Mouse (Mus musculus) midbrain, embryonic 14.5 days (tissue): ENCODE data around the gene Pde3a. TPM values are rescaled to one million over a fixed set of nuclear protein-coding genes. Genes with fewer than 3 reads are reported as not detected.
A peak's percentile ranks its signal among the peaks of the same experiment; 100 is the strongest.

ENCODE experiments used
- ATAC-seq: fragments of 200-750 bp; cut with Nextera tagmentation; 2 replicates; pipeline ENCODE4 v1.8.0; 2017; ENCODE audit warnings: moderate number of reproducible peaks, moderate library complexity; ENCODE audit not compliant: low FRiP score, low TSS enrichment
- DNase-seq: peaks from one replicate; pipeline ENCODE4 v3.0.0-alpha.2; 2015
- H3K27ac ChIP-seq: fragments of 300-500 bp; sonication (generic); replicated peaks from 2 replicates; pipeline ENCODE4 v1.5.1; 2014; ENCODE audit warnings: mild to moderate bottlenecking, low read depth, low read length, moderate library complexity
- H3K27me3 ChIP-seq: fragments of 300-500 bp; sonication (generic); 2 replicates; pipeline ENCODE4 v1.6.1; 2014; ENCODE audit warnings: low read length, control low read depth, mixed read lengths; ENCODE audit not compliant: control insufficient read depth, insufficient read depth
- H3K36me3 ChIP-seq: fragments of 300-500 bp; sonication (generic); 2 replicates; pipeline ENCODE4 v1.6.1; 2014; ENCODE audit warnings: low read length, control low read depth; ENCODE audit not compliant: control insufficient read depth, insufficient read depth
- H3K4me1 ChIP-seq: fragments of 300-500 bp; sonication (generic); 2 replicates; pipeline ENCODE4 v1.6.1; 2014; ENCODE audit warnings: mild to moderate bottlenecking, antibody characterized with exemption, low read length, control low read depth; ENCODE audit not compliant: control insufficient read depth, insufficient read depth
- H3K4me2 ChIP-seq: fragments of 300-500 bp; sonication (generic); 2 replicates; pipeline ENCODE4 v1.6.1; 2014; ENCODE audit warnings: mild to moderate bottlenecking, low read length, moderate library complexity
- H3K4me3 ChIP-seq: fragments of 300-500 bp; sonication (generic); replicated peaks from 2 replicates; pipeline ENCODE4 v1.5.1; 2014; ENCODE audit warnings: low read depth, low read length
- H3K9ac ChIP-seq: fragments of 300-500 bp; sonication (generic); replicated peaks from 2 replicates; pipeline ENCODE4 v1.6.1; 2014; ENCODE audit warnings: mild to moderate bottlenecking, low read length, moderate library complexity
- H3K9me3 ChIP-seq: fragments of 300-500 bp; sonication (generic); 2 replicates; pipeline ENCODE4 v1.6.1; 2016; ENCODE audit warnings: low read length, control low read depth, mixed read lengths; ENCODE audit not compliant: control insufficient read depth
- WGBS: fragments of 180-500 bp; shearing (Covaris S2); extraction: QIAGEN DNeasy Blood & Tissue Kit; methylation state at CpG from one replicate; pipeline ENCODE4 v1.1.7; 2014; 5-methylcytosine and 5-hydroxymethylcytosine counted together
- polyA plus RNA-seq: library from polyadenylated mRNA; unstranded; fragments of >200 nt; fragmentation: Nextera tagmentation; extraction: Ambion mirVana; gene quantifications from 2 replicates; pipeline ENCODE4 v1.2.1, GENCODE M21; 2014

The Pde3a gene
- polyA plus RNA-seq, 1 experiment from 2014 or later, result 3.1 TPM

- H3K4me1 ChIP-seq, result no peaks in the 10 kb centered on the region
- H3K27me3 ChIP-seq, result no peaks in the 10 kb centered on the region
- H3K4me2 ChIP-seq, result no peak overlapping the region
- H3K36me3 ChIP-seq, result no peaks in the 10 kb centered on the region
- no peaks in the 10 kb centered on the region for H3K9me3 ChIP-seq
- no peak for ATAC-seq
- no peak overlapping the region for H3K9ac ChIP-seq
- 97% methylated on average over 4 of the region's 4 CpGs for WGBS
- H3K27ac ChIP-seq, result no peak overlapping the region
- DNase-seq, result no peak
- H3K4me3 ChIP-seq, result no peak overlapping the region
Observed at GRCm38 (mm10) chr6:141408758-141409157, 159.7 kb downstream of the Pde3a start.

DNA sequence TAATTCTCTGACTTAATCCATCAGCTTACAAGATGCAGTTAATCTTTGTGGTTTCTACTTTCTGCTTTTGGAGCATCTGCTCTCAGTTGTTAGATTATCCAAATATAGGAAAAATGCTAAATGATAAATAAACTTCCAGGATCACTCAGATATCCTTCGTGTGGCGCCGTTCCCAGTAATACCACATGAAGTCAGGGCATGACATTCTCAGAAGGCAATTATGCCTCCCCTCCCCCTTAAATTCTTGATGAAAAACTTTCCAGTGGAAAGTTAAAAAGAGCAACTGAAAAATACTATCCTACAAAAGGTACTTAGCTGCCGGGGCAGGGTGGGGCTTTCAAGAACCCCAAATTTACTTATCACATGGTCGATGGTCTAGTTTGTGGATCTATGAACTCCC is 161.8 kb downstream of the Pde3a start:
- WGBS, result 92% methylated on average over 5 of the region's 5 CpGs

GRCm38 (mm10) chr6:141425114-141425513 is 176.0 kb downstream of the Pde3a start:
- Histone ChIP-seq H3K27ac (no peak overlapping the region), H3K4me2 (no peak overlapping the region), H3K4me3 (no peak overlapping the region), H3K9ac (no peak overlapping the region), H3K36me3 (no peaks in the 10 kb centered on the region), H3K4me1 (no peaks in the 10 kb centered on the region), H3K27me3 (no peaks in the 10 kb centered on the region), H3K9me3 (no peaks in the 10 kb centered on the region)
- WGBS, result 89% methylated on average over 6 of the region's 6 CpGs
- no peak for ATAC-seq
- DNase-seq, result no peak

More for the DNA sequence above, 161.8 kb downstream of the Pde3a start:
- DNase-seq, result no peak
- Histone ChIP-seq H3K27me3 (no peaks in the 10 kb centered on the region), H3K27ac (no peak overlapping the region), H3K9me3 (no peaks in the 10 kb centered on the region), H3K4me1 (no peaks in the 10 kb centered on the region), H3K9ac (no peak overlapping the region), H3K36me3 (no peaks in the 10 kb centered on the region), H3K4me3 (no peak overlapping the region), H3K4me2 (no peak overlapping the region)
- no peak for ATAC-seq

GRCm38 (mm10) chr6:141428587-141428986 is 179.5 kb downstream of the Pde3a start:
- no peaks in the 10 kb centered on the region for H3K4me1 ChIP-seq
- no peaks in the 10 kb centered on the region for H3K9me3 ChIP-seq
- ATAC-seq (no peak), DNase-seq (no peak)
- no peak overlapping the region for H3K4me3 ChIP-seq
- no peaks in the 10 kb centered on the region for H3K36me3 ChIP-seq
- no peak overlapping the region for H3K27ac ChIP-seq
- no peaks in the 10 kb centered on the region for H3K27me3 ChIP-seq
- WGBS, result 83% methylated on average over 4 of the region's 4 CpGs
- H3K4me2 ChIP-seq, result no peak overlapping the region
- H3K9ac ChIP-seq, result no peak overlapping the region

GRCm38 (mm10) chr6:141430134-141430533 is 181.1 kb downstream of the Pde3a start:
- Histone ChIP-seq H3K4me2 (no peak overlapping the region), H3K27me3 (no peaks in the 10 kb centered on the region), H3K9me3 (no peaks in the 10 kb centered on the region), H3K27ac (no peak overlapping the region), H3K4me1 (peaks cover 5% of the 10 kb centered on the region; the same call in 1 of the 2 replicates), H3K9ac (no peak overlapping the region), H3K36me3 (no peaks in the 10 kb centered on the region), H3K4me3 (no peak overlapping the region)
- WGBS, result 95% methylated on average over 1 of the region's 1 CpGs
- ATAC-seq (no peak), DNase-seq (no peak)

- H3K4me2 ChIP-seq, result no peak overlapping the region
- no peak overlapping the region for H3K27ac ChIP-seq
- H3K4me3 ChIP-seq, result no peak overlapping the region
- no peak for ATAC-seq
- H3K27me3 ChIP-seq, result no peaks in the 10 kb centered on the region
- WGBS, result 93% methylated on average over 13 of the region's 13 CpGs
- DNase-seq, result no peak
- no peak overlapping the region for H3K9ac ChIP-seq
- H3K4me1 ChIP-seq, result peaks cover 5% of the 10 kb centered on the region; the same call in 1 of the 2 replicates
- H3K36me3 ChIP-seq, result no peaks in the 10 kb centered on the region
- H3K9me3 ChIP-seq, result no peaks in the 10 kb centered on the region
Observed at GRCm38 (mm10) chr6:141432271-141432974, 183.4 kb downstream of the Pde3a start.

DNA sequence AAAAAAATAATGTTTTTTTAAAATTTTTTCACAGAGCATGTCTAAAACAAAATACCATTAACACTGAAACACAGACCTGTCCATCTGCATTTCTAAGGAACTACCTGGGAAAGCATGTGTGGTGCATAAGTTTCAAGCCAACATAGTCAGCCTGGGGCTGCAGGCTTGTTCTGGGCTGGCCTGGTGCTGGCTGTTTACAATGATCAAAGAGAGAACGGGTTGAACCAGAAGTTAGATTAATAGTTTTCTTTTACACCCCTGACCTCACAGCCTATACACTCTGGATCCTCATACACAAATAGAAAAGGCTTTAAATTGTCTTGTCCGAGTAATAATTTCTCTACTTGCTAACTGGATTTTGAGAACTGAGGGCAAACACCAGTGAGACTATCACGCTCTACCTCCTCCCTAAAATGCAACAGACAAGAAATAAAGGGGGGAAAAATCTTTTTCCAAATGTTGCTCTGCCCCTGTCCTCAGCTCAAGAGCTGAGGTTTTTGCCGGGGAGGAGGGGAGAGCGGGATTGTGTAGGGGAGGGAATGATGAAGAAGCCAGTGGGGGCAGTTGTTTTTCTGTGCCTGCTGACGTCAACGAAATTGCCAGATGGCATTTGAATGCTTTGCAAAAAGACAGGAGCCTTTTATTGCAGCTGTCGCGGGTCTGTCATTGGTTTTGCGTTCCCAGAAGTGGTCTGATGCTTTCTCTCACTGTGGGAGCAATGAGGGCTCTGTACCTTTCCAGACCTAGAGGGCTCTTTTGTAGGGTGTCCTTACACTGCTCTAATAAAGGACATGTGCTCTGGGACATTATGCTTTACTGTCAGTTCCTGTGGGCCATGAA is 185.1 kb downstream of the Pde3a start:
- 45% methylated on average over 10 of the region's 10 CpGs for WGBS
- peak overlapping the region; percentile 60 for H3K27ac ChIP-seq
- no peaks in the 10 kb centered on the region for H3K9me3 ChIP-seq
- no peak overlapping the region for H3K4me2 ChIP-seq
- H3K4me3 ChIP-seq, result no peak overlapping the region
- H3K9ac ChIP-seq, result no peak overlapping the region
- H3K4me1 ChIP-seq, result peaks cover 5% of the 10 kb centered on the region; the same call in 1 of the 2 replicates
- H3K27me3 ChIP-seq, result no peaks in the 10 kb centered on the region
- DNase-seq (peak; percentile 61), ATAC-seq (peak; percentile 70; the same call in 1 of the 2 replicates)
- no peaks in the 10 kb centered on the region for H3K36me3 ChIP-seq

DNA sequence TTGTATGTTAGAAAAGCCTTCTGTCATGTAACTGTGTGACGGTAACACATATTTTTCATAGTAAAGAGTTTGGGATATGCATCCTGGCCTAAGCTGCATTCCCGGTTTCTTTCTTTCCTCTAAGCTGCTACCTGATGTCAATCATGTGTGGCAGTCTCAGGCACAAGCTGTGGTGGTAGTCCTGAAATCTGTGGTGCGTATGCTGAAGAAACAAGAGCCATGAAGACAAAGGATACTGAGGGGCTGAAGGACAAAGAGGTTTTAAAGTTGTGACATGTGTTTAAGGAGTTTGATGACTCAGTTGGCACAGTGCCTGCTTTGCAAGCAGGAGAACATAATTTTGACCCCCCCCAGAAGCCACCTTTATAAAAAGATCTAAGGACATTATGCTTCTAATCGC is 186.1 kb downstream of the Pde3a start:
- DNase-seq (no peak), ATAC-seq (no peak; the same call in 1 of the 2 replicates)
- Histone ChIP-seq H3K9me3 (no peaks in the 10 kb centered on the region), H3K4me1 (peaks cover 5% of the 10 kb centered on the region; the same call in 1 of the 2 replicates), H3K4me3 (no peak overlapping the region), H3K9ac (no peak overlapping the region), H3K27ac (no peak overlapping the region), H3K27me3 (no peaks in the 10 kb centered on the region), H3K36me3 (no peaks in the 10 kb centered on the region), H3K4me2 (no peak overlapping the region)
- WGBS, result 56% methylated on average over 4 of the region's 4 CpGs
